Mouse (Mus musculus) liver, embryonic 14.5 days (tissue): ENCODE results near the gene Zxdc.

Experiments
- CTCF ChIP-seq: IDR thresholded peaks from 2 replicates; pipeline ENCODE4 v1.5.1; 2016; ENCODE audit warnings: antibody characterized with exemption, low read depth, control low read depth
- EP300 ChIP-seq: IDR thresholded peaks from 2 replicates; pipeline ENCODE4 v1.6.1; 2016; ENCODE audit warnings: antibody characterized with exemption, low read depth

- TF ChIP-seq CTCF (no peak), EP300 (no peak)
Measured at GRCm38 (mm10) chr6:90450697-90451096, 81.4 kb downstream of the Zxdc start.
